ENCODE assay signal across 11 mouse cellular contexts in genomic region chr5:121928362-121929000, GRCm38 (mm10).
A peak's percentile ranks its signal among the peaks of the same experiment; 100 is the strongest.
DNase-seq lines count a peak whose midpoint lies in the region; ATAC-seq and TF ChIP-seq lines count a peak whose summit lies in the region.
"Had no signal": no experiment of that assay in that cellular context is flagged by ENCODE, and none has a peak within 500 bp of the region (broad histone marks: within the 10 kb centered on the region; RNA-seq: fewer than 3 reads in every experiment).

No protein-coding gene starts in this region.

- 47% methylated on average over 15 of the region's 17 CpGs for WGBS in hindbrain, embryonic 12.5 days
- WGBS in hindbrain, embryonic 10.5 days: 68% methylated on average over 17 of the region's 17 CpGs
- 40% methylated on average over 17 of the region's 17 CpGs for WGBS in stomach, postnatal 0 days
- WGBS in limb, embryonic 10.5 days: 16% methylated on average over 17 of the region's 17 CpGs

- H3K4me3 ChIP-seq in hindbrain, embryonic 12.5 days: no peak overlapping the region
- H3K4me3 ChIP-seq in hindbrain, embryonic 10.5 days: no peak overlapping the region
- no peak overlapping the region for H3K4me3 ChIP-seq in stomach, postnatal 0 days (ENCODE audit: low read depth, low read length)
- no peak overlapping the region for H3K4me3 ChIP-seq in limb, embryonic 10.5 days

- H3K36me3 ChIP-seq in hindbrain, embryonic 12.5 days: no peaks in the 10 kb centered on the region
- no peaks in the 10 kb centered on the region for H3K36me3 ChIP-seq in hindbrain, embryonic 10.5 days
- H3K36me3 ChIP-seq in stomach, postnatal 0 days (ENCODE audit: control insufficient read depth, insufficient read depth, low read length): no peaks in the 10 kb centered on the region
- no peaks in the 10 kb centered on the region for H3K36me3 ChIP-seq in limb, embryonic 10.5 days

- TF ChIP-seq CTCF in stomach, postnatal 0 days (IDR thresholded peaks at IDR 0.05; ENCODE audit: low read depth): no peak

- H3K27me3 ChIP-seq in hindbrain, embryonic 12.5 days: peaks cover 23% of the 10 kb centered on the region
- peaks cover 53% of the 10 kb centered on the region for H3K27me3 ChIP-seq in hindbrain, embryonic 10.5 days (ENCODE audit: insufficient read depth, poor library complexity, severe bottlenecking)
- H3K27me3 ChIP-seq in stomach, postnatal 0 days (ENCODE audit: control insufficient read depth, insufficient read depth, low read length): no peaks in the 10 kb centered on the region
- H3K27me3 ChIP-seq in limb, embryonic 10.5 days (ENCODE audit: low read depth, poor library complexity, severe bottlenecking): peaks cover 44% of the 10 kb centered on the region

- ATAC-seq in hindbrain, embryonic 12.5 days (ENCODE audit: low FRiP score): peak; percentile 51
- peak; percentile 70; the same call in 1 of the 2 replicates for ATAC-seq in stomach, postnatal 0 days (ENCODE audit: low FRiP score, low TSS enrichment)

- H3K4me1 ChIP-seq in hindbrain, embryonic 12.5 days: peaks cover 78% of the 10 kb centered on the region
- H3K4me1 ChIP-seq in hindbrain, embryonic 10.5 days (replicated peaks): peaks cover 71% of the 10 kb centered on the region
- no peaks in the 10 kb centered on the region for H3K4me1 ChIP-seq in stomach, postnatal 0 days (replicated peaks; ENCODE audit: control insufficient read depth, insufficient read depth)
- peaks cover 82% of the 10 kb centered on the region for H3K4me1 ChIP-seq in limb, embryonic 10.5 days

- no peak for DNase-seq in hindbrain, embryonic 10.5 days (ENCODE audit: low spot score)
- DNase-seq in right cerebral cortex, postnatal 10 days (ENCODE audit: low spot score in 2 of 2): peak; percentile 47 to 68
- no peak for DNase-seq in right cerebral cortex, postnatal 14 days
- peak; percentile 48 for DNase-seq in lung, postnatal 10 days
- peak; percentile 41 for DNase-seq in stomach, postnatal 0 days (ENCODE audit: low spot score)
- DNase-seq in ovary, adult 18-20 months (ENCODE audit: low spot score): no peak
- no peak for DNase-seq in limb, embryonic 10.5 days (ENCODE audit: low spot score)
- DNase-seq: heart, postnatal 10 days; right cerebral cortex, adult 18-20 months; thymus, adult 18-20 months had no signal

- no peak overlapping the region for H3K4me2 ChIP-seq in hindbrain, embryonic 12.5 days (replicated peaks)
- 0 out of 2 replicates have a peak overlapping the region, but pooled peaks have one; percentile 3 for H3K4me2 ChIP-seq in stomach, postnatal 0 days (replicated peaks; ENCODE audit: low read depth)

- no peak for TF ChIP-seq EP300 in stomach, postnatal 0 days (optimal IDR thresholded peaks at IDR 0.05)

- no peaks in the 10 kb centered on the region for H3K9me3 ChIP-seq in hindbrain, embryonic 12.5 days (replicated peaks)
- no peaks in the 10 kb centered on the region for H3K9me3 ChIP-seq in hindbrain, embryonic 10.5 days
- no peaks in the 10 kb centered on the region for H3K9me3 ChIP-seq in stomach, postnatal 0 days (ENCODE audit: control insufficient read depth, low read length)
- no peaks in the 10 kb centered on the region for H3K9me3 ChIP-seq in limb, embryonic 10.5 days (replicated peaks)

- H3K27ac ChIP-seq in hindbrain, embryonic 12.5 days: peak overlapping the region; percentile 80
- H3K27ac ChIP-seq in hindbrain, embryonic 10.5 days: no peak overlapping the region
- H3K27ac ChIP-seq in stomach, postnatal 0 days (replicated peaks): peak overlapping the region; percentile 56; the same call in 1 of the 2 replicates
- H3K27ac ChIP-seq in limb, embryonic 10.5 days: no peak overlapping the region

- no peak overlapping the region for H3K9ac ChIP-seq in hindbrain, embryonic 12.5 days
- H3K9ac ChIP-seq in stomach, postnatal 0 days (ENCODE audit: low read length): no peak overlapping the region

Comparison
In these comparisons a context has a peak if more than half of its experiments do, and no peak if none do; other contexts are left out.
1. H3K27ac ChIP-seq: peak in hindbrain, embryonic 12.5 days (single experiment) and stomach, postnatal 0 days (single experiment); none in hindbrain, embryonic 10.5 days (single experiment) and limb, embryonic 10.5 days (single experiment).
2. DNase-seq: peak in right cerebral cortex, postnatal 10 days (2 of 2), lung, postnatal 10 days (single experiment) and stomach, postnatal 0 days (single experiment); none in hindbrain, embryonic 10.5 days (single experiment), right cerebral cortex, postnatal 14 days (single experiment), ovary, adult 18-20 months (single experiment) and limb, embryonic 10.5 days (single experiment).